Mouse (Mus musculus) limb, embryonic 12.5 days (tissue): Measurements from ENCODE around the gene Gtf2ird2. TPM values are rescaled to one million over a fixed set of nuclear protein-coding genes. Genes with fewer than 3 reads are reported as not detected.

ENCODE experiments used
- ATAC-seq: fragments of 200-750 bp; cut with Nextera tagmentation; 2 replicates; pipeline ENCODE4 v1.8.0; 2017; ENCODE audit warnings: low read depth, moderate TSS enrichment; ENCODE audit not compliant: insufficient number of reproducible peaks, insufficient read depth, low FRiP score, low TSS enrichment
- H3K27ac ChIP-seq: fragments of 300-500 bp; sonication (generic); 2 replicates; pipeline ENCODE4 v1.5.1; 2016; ENCODE audit warnings: mild to moderate bottlenecking, moderate library complexity
- H3K27me3 ChIP-seq: fragments of 300-500 bp; sonication (generic); 2 replicates; pipeline ENCODE4 v1.6.1; 2016; ENCODE audit warnings: mild to moderate bottlenecking, moderate library complexity
- H3K36me3 ChIP-seq: fragments of 300-500 bp; sonication (generic); 2 replicates; pipeline ENCODE4 v1.6.1; 2016; ENCODE audit warnings: mild to moderate bottlenecking, moderate library complexity
- H3K4me1 ChIP-seq: fragments of 300-500 bp; sonication (generic); replicated peaks from 2 replicates; pipeline ENCODE4 v1.6.1; 2016
- H3K4me2 ChIP-seq: fragments of 300-500 bp; sonication (generic); 2 replicates; pipeline ENCODE4 v1.6.1; 2016; ENCODE audit warnings: mild to moderate bottlenecking, moderate library complexity
- H3K4me3 ChIP-seq: fragments of 300-500 bp; sonication (generic); replicated peaks from 2 replicates; pipeline ENCODE4 v1.5.1; 2016; ENCODE audit warnings: mild to moderate bottlenecking
- H3K9ac ChIP-seq: fragments of 300-500 bp; sonication (generic); replicated peaks from 2 replicates; pipeline ENCODE4 v1.6.1; 2016; ENCODE audit warnings: mild to moderate bottlenecking, moderate library complexity
- H3K9me3 ChIP-seq: fragments of 300-500 bp; sonication (generic); 2 replicates; pipeline ENCODE4 v1.6.1; 2016; ENCODE audit warnings: mild to moderate bottlenecking, moderate library complexity
- WGBS: fragments of 180-500 bp; shearing (Covaris S2); methylation state at CpG from one replicate; pipeline ENCODE4 v1.1.7; 2016; 5-methylcytosine and 5-hydroxymethylcytosine counted together
- polyA plus RNA-seq: library from polyadenylated mRNA; unstranded; fragments of >200 nt; fragmentation: Nextera tagmentation; extraction: Ambion mirVana; gene quantifications from 2 replicates; pipeline ENCODE4 v1.2.1, GENCODE M21; 2016

Gtf2ird2 gene
- polyA plus RNA-seq, 1 experiment from 2014 or later: 13.2 TPM

- Histone ChIP-seq H3K9ac (peak overlapping the region; percentile 8; the same call in 1 of the 2 replicates), H3K36me3 (peaks cover 49% of the 10 kb centered on the region), H3K27ac (peak overlapping the region; percentile 86), H3K9me3 (no peaks in the 10 kb centered on the region), H3K4me2 (no peak overlapping the region), H3K4me3 (no peak overlapping the region), H3K4me1 (peaks cover 46% of the 10 kb centered on the region), H3K27me3 (no peaks in the 10 kb centered on the region)
- 27% methylated on average over 6 of the region's 6 CpGs for WGBS
- ATAC-seq: no peak
Observed at GRCm38 (mm10) chr5:134235111-134235510, 51.3 kb downstream of the Gtf2ird2 start.

GRCm38 (mm10) chr5:134236241-134236640 lies 52.4 kb downstream of the Gtf2ird2 start:
- peaks cover 61% of the 10 kb centered on the region for H3K36me3 ChIP-seq
- H3K9me3 ChIP-seq: no peaks in the 10 kb centered on the region
- 89% methylated on average over 3 of the region's 3 CpGs for WGBS
- no peak overlapping the region for H3K9ac ChIP-seq
- no peak for ATAC-seq
- no peak overlapping the region for H3K4me2 ChIP-seq
- no peaks in the 10 kb centered on the region for H3K27me3 ChIP-seq
- peak overlapping the region; percentile 35; the same call in 1 of the 2 replicates for H3K27ac ChIP-seq
- peaks cover 46% of the 10 kb centered on the region for H3K4me1 ChIP-seq
- H3K4me3 ChIP-seq: no peak overlapping the region

- no peak for ATAC-seq
- H3K4me3 ChIP-seq: no peak overlapping the region
- no peak overlapping the region for H3K4me2 ChIP-seq
- H3K36me3 ChIP-seq: peaks cover 66% of the 10 kb centered on the region
- no peaks in the 10 kb centered on the region for H3K9me3 ChIP-seq
- H3K4me1 ChIP-seq: peaks cover 46% of the 10 kb centered on the region
- H3K27ac ChIP-seq: no peak overlapping the region
- H3K27me3 ChIP-seq: no peaks in the 10 kb centered on the region
- H3K9ac ChIP-seq: no peak overlapping the region
- 85% methylated on average over 6 of the region's 6 CpGs for WGBS
Observed at GRCm38 (mm10) chr5:134236796-134237195, 53.0 kb downstream of the Gtf2ird2 start.

GRCm38 (mm10) chr5:134237508-134237907 lies 53.7 kb downstream of the Gtf2ird2 start:
- Histone ChIP-seq H3K27me3 (no peaks in the 10 kb centered on the region), H3K9ac (no peak overlapping the region), H3K36me3 (peaks cover 73% of the 10 kb centered on the region), H3K4me1 (peaks cover 39% of the 10 kb centered on the region), H3K4me2 (no peak overlapping the region), H3K27ac (no peak overlapping the region), H3K9me3 (no peaks in the 10 kb centered on the region), H3K4me3 (no peak overlapping the region)
- no peak for ATAC-seq
- 94% methylated on average over 11 of the region's 11 CpGs for WGBS

- H3K27ac ChIP-seq: no peak overlapping the region
Observed at GRCm38 (mm10) chr5:134237936-134238760, 54.3 kb downstream of the Gtf2ird2 start.

GRCm38 (mm10) chr5:134241831-134242230 lies 58.0 kb downstream of the Gtf2ird2 start:
- peaks cover 100% of the 10 kb centered on the region for H3K36me3 ChIP-seq
- 85% methylated on average over 5 of the region's 5 CpGs for WGBS

More at GRCm38 (mm10) chr5:134237936-134238760, 54.3 kb downstream of the Gtf2ird2 start:
- no peaks in the 10 kb centered on the region for H3K27me3 ChIP-seq
- H3K9ac ChIP-seq: no peak overlapping the region
- 88% methylated on average over 28 of the region's 28 CpGs for WGBS
- peaks cover 80% of the 10 kb centered on the region for H3K36me3 ChIP-seq
- no peaks in the 10 kb centered on the region for H3K9me3 ChIP-seq
- ATAC-seq: no peak
- H3K4me2 ChIP-seq: no peak overlapping the region
- peaks cover 33% of the 10 kb centered on the region for H3K4me1 ChIP-seq
- H3K4me3 ChIP-seq: no peak overlapping the region

GRCm38 (mm10) chr5:134243661-134244436 lies 60.0 kb downstream of the Gtf2ird2 start:
- H3K9ac ChIP-seq: no peak overlapping the region
- ATAC-seq: no peak
- H3K4me3 ChIP-seq: no peak overlapping the region
- H3K4me2 ChIP-seq: no peak overlapping the region
- H3K4me1 ChIP-seq: no peaks in the 10 kb centered on the region
- H3K27me3 ChIP-seq: no peaks in the 10 kb centered on the region
- no peaks in the 10 kb centered on the region for H3K9me3 ChIP-seq
- H3K36me3 ChIP-seq: peaks cover 100% of the 10 kb centered on the region
- H3K27ac ChIP-seq: no peak overlapping the region
- 95% methylated on average over 26 of the region's 26 CpGs for WGBS

More at GRCm38 (mm10) chr5:134241831-134242230, 58.0 kb downstream of the Gtf2ird2 start:
- H3K4me1 ChIP-seq: no peaks in the 10 kb centered on the region
- no peak for ATAC-seq
- H3K27ac ChIP-seq: no peak overlapping the region
- no peak overlapping the region for H3K4me2 ChIP-seq
- no peaks in the 10 kb centered on the region for H3K27me3 ChIP-seq
- no peak overlapping the region for H3K9ac ChIP-seq
- no peaks in the 10 kb centered on the region for H3K9me3 ChIP-seq
- H3K4me3 ChIP-seq: no peak overlapping the region

GRCm38 (mm10) chr5:134244890-134245289 lies 61.1 kb downstream of the Gtf2ird2 start:
- H3K27me3 ChIP-seq: no peaks in the 10 kb centered on the region
- no peak overlapping the region for H3K4me2 ChIP-seq
- H3K4me1 ChIP-seq: no peaks in the 10 kb centered on the region
- ATAC-seq: no peak
- no peak overlapping the region for H3K27ac ChIP-seq
- H3K9me3 ChIP-seq: no peaks in the 10 kb centered on the region
- 95% methylated on average over 5 of the region's 5 CpGs for WGBS
- no peak overlapping the region for H3K9ac ChIP-seq
- H3K36me3 ChIP-seq: peaks cover 100% of the 10 kb centered on the region
- no peak overlapping the region for H3K4me3 ChIP-seq

GRCm38 (mm10) chr5:134246146-134246545 lies 62.3 kb downstream of the Gtf2ird2 start:
- H3K36me3 ChIP-seq: peaks cover 98% of the 10 kb centered on the region
- no peak overlapping the region for H3K4me3 ChIP-seq
- H3K4me2 ChIP-seq: no peak overlapping the region
- no peaks in the 10 kb centered on the region for H3K4me1 ChIP-seq
- no peak overlapping the region for H3K9ac ChIP-seq
- no peak for ATAC-seq
- H3K27me3 ChIP-seq: no peaks in the 10 kb centered on the region
- H3K9me3 ChIP-seq: no peaks in the 10 kb centered on the region
- 92% methylated on average over 5 of the region's 5 CpGs for WGBS
- no peak overlapping the region for H3K27ac ChIP-seq

GRCm38 (mm10) chr5:134248608-134249244 lies 64.9 kb downstream of the Gtf2ird2 start:
- Histone ChIP-seq H3K9me3 (no peaks in the 10 kb centered on the region), H3K9ac (no peak overlapping the region), H3K27ac (no peak overlapping the region), H3K4me2 (no peak overlapping the region), H3K36me3 (peaks cover 98% of the 10 kb centered on the region), H3K27me3 (no peaks in the 10 kb centered on the region), H3K4me3 (no peak overlapping the region), H3K4me1 (no peaks in the 10 kb centered on the region)
- no peak for ATAC-seq
- WGBS: 90% methylated on average over 14 of the region's 14 CpGs

- WGBS: 86% methylated on average over 8 of the region's 8 CpGs
- H3K9me3 ChIP-seq: no peaks in the 10 kb centered on the region
- H3K27ac ChIP-seq: no peak overlapping the region
- no peak overlapping the region for H3K4me2 ChIP-seq
- no peak for ATAC-seq
- H3K36me3 ChIP-seq: peaks cover 98% of the 10 kb centered on the region
- H3K9ac ChIP-seq: no peak overlapping the region
- H3K4me3 ChIP-seq: no peak overlapping the region
- H3K4me1 ChIP-seq: no peaks in the 10 kb centered on the region
- H3K27me3 ChIP-seq: no peaks in the 10 kb centered on the region
Observed at GRCm38 (mm10) chr5:134249245-134249649, 65.4 kb downstream of the Gtf2ird2 start.
